Mouse (Mus musculus) liver, adult 2 months (tissue): ENCODE data around the gene St3gal6.

Source experiments
- CTCF ChIP-seq: fragments of 200-500 bp; IDR thresholded peaks from 2 replicates; pipeline ENCODE4 v1.5.1; 2011; ENCODE audit warnings: low read depth, low read length, control low read depth
- POLR2A ChIP-seq: fragments of 200-500 bp; IDR thresholded peaks from 2 replicates; pipeline ENCODE4 v1.6.1; 2011; ENCODE audit warnings: low read length, control low read depth; ENCODE audit not compliant: insufficient read depth; ENCODE audit errors: extremely low read depth

- no peak for TF ChIP-seq CTCF
- no peak for TF ChIP-seq POLR2A
These were observed 54.0 kb downstream of the St3gal6 start for GRCm38 (mm10) chr16:58470061-58470460.
